Mouse (Mus musculus) retina, postnatal 1 day (tissue): ENCODE measurements at regions not wholly inside any gene's neighbourhood (a gene's known extent, or its start where the extent isn't known, plus 50 kb on each side); places are given as distances from the start of the nearest gene placed in this dataset.

Experiments used
- DNase-seq: peaks from one replicate; pipeline ENCODE4 v3.0.0-alpha.2; 2012

GRCm38 (mm10) chr7:96108768-96109167, 62.3 kb upstream of the Tenm4 start:
- no peak for DNase-seq

GRCm38 (mm10) chr7:96120142-96120541, 50.9 kb upstream of the Tenm4 start:
- DNase-seq: no peak
